Mouse (Mus musculus) left cerebral cortex, postnatal 10 days (tissue): ENCODE results near the gene B3gat1. TPM values are rescaled to one million over a fixed set of nuclear protein-coding genes. Genes with fewer than 3 reads are reported as not detected.
A peak's percentile ranks its signal among the peaks of the same experiment; 100 is the strongest.

ENCODE experiments used
- DNase-seq, 2 experiments: peaks; one replicate each; pipeline ENCODE4 v3.0.0; 2021 to 2022; ENCODE audit warnings: low spot score in 2 of 2, mixed read lengths in 1 of 2; ENCODE audit errors: extremely low spot score in 1 of 2
- intact Hi-C: fragments of 180-260 bp; cut with DNase I; formaldehyde crosslinking; loops from one replicate; pipeline ENCODE4 v1.15.1; 2025
- total RNA-seq, 2 experiments: library from RNA; stranded (reverse); gene quantifications; 2 replicates each; pipeline ENCODE4 v1.2.3; 2021

Gene B3gat1
- 100 to 1,000 TPM; 280 to 297 TPM for total RNA-seq

DNA sequence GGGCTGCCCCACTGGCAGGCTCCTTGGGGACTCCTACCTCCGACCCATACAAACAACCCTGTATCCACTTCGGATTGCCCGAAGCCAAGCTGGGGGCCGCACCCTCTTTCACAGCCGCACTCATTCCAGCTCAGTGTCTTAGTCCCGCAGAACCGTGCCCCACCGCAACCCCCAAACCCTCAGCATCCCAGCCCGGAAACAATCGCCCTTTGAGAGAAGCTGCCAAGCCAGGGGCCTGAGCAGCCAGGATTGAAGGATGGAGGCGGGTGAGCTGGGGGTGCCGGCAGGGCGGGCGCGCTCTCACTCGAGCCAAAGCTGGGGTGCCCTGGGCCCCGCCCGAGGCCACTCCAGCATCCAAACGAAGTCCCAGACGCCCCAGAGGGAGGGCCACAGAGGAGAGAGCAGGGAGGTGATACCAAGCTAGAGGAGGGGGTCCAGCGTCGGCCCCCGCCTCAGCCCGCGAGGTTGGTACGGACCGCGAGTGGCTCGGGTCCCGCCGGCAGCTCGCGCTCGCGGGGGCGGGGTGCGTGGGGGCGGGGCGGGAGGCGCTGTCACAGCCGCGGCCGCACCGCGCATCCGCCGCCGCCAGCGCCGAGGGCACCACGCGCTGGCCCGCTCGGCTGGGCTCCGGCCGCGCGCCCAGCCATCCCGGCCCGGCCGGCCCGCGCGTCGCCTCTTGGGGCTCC is at the start of gene B3gat1:
Gene B3gat1, plus strand, starts transcription at position 523 of the 686 bp plus-strand sequence.
- intact Hi-C loops: loop anchor here (5.0 kb wide), 1 partner anchor 101 kb away; no protein-coding TSS in a partner anchor
- peak; percentile 65 to 83 for DNase-seq

GRCm38 (mm10) chr9:26689171-26689570 is 44.4 kb upstream of the B3gat1 start:
- intact Hi-C loops: no loop called here
- DNase-seq: no peak

GRCm38 (mm10) chr9:26689956-26690698 is 43.4 kb upstream of the B3gat1 start:
- intact Hi-C loops: no loop called here
- no peak for DNase-seq

DNA sequence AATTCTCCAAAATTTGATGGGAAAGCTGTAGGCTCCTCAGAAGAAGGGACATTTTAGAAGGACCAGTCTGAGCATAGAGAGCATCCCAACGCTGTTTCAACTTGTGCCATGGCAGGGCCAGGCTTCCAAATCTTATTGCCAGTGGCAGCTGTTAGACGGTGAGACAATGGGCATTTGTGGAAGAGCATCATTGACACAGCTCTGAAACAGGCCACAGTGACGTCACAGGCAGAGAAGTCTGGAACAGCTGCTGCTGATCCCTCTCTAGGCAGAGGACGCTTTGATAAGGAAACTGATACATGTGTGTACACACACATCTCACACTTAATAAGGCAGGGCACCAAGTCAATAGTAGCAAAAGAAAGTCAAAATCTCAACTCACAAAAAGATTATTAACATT is 40.9 kb upstream of the B3gat1 start:
- intact Hi-C loops: no loop called here
- DNase-seq: no peak

GRCm38 (mm10) chr9:26694656-26695055 is 38.9 kb upstream of the B3gat1 start:
- DNase-seq: no peak
- intact Hi-C loops: no loop called here

GRCm38 (mm10) chr9:26695178-26695577 is 38.4 kb upstream of the B3gat1 start:
- DNase-seq: no peak
- intact Hi-C loops: no loop called here

GRCm38 (mm10) chr9:26698286-26698685 is 35.2 kb upstream of the B3gat1 start:
- intact Hi-C loops: no loop called here
- no peak for DNase-seq

DNA sequence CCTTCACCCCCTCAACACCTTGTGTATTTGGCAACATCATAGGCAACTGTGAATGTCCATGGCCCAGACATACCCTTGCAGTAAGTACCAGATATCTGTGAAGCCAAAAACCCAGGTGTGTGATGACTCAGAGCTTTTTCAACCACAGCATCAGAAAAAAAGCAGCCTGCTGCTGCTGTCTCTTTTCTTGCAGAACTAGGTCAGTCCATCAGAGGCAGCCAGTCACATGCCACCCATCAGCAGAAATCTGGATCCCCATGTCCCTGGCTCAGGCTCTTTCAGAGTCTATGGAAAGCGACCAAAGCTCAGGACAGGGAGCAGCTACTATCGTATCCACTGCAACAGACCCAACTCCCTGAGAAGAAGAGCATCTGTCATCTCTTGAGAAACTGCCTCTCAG is 33.2 kb upstream of the B3gat1 start:
- intact Hi-C loops: no loop called here

GRCm38 (mm10) chr9:26718388-26718787 is 15.1 kb upstream of the B3gat1 start:
- intact Hi-C loops: no loop called here
- no peak for DNase-seq

More for the DNA sequence above, 33.2 kb upstream of the B3gat1 start:
- DNase-seq: no peak

GRCm38 (mm10) chr9:26721771-26722170 is 11.8 kb upstream of the B3gat1 start:
- no peak for DNase-seq
- intact Hi-C loops: no loop called here

GRCm38 (mm10) chr9:26725709-26726108 is 7.8 kb upstream of the B3gat1 start:
- DNase-seq: no peak
- intact Hi-C loops: no loop called here

DNA sequence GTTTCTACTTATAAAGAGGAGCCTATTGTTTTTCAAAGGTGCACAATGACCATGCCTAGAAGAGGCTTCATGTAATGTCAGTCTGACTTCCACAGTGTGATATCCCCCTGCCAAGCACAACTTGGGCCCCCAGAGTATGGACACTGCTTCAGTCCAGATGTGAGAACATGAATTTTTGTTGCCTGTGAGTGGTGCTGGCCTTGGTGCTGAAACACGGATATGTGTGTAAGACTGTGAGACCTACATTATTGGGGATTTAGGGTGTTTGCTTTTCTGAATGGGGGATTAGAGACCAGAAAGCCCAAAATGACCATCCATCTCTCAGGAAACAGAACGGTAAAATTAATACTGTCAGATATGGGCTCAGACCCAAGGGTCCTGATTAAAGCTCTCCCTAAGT is 6.1 kb upstream of the B3gat1 start:
- no peak for DNase-seq
- intact Hi-C loops: no loop called here

GRCm38 (mm10) chr9:26728556-26728955 is 5.0 kb upstream of the B3gat1 start:
- DNase-seq: no peak
- intact Hi-C loops: no loop called here

GRCm38 (mm10) chr9:26733986-26734385 is 458 bp downstream of the B3gat1 start:
- intact Hi-C loops: loop anchor here (5.0 kb wide), 1 partner anchor 102 kb away; no protein-coding TSS in a partner anchor
- DNase-seq: peak in 1 of 2 experiments; percentile 70

GRCm38 (mm10) chr9:26737116-26737515 is 3.6 kb downstream of the B3gat1 start:
- DNase-seq: no peak
- intact Hi-C loops: loop anchor here (5.0 kb wide), 1 partner anchor 90 kb away; no protein-coding TSS in a partner anchor

DNA sequence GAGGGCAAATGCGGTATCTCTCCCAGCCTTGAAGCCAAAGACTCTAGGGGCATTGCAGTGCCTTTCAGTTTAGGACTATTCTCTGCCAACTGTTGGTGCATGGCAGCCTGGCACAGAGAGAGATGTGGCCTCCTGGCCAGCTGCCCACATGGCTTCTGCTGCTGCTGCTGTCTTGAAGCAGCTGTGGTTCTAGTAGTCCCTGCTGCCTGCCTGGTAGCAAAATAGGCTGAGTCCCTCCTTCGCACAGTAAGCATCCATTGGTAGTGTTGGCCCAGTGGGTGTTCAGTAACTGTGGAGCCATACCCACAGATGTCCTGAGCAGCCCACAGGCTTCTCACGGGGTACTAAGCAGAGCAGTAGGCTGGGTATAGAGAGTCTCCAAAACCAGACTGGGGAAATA is 9.3 kb downstream of the B3gat1 start:
- intact Hi-C loops: no loop called here
- DNase-seq: peak in 1 of 2 experiments; percentile 57

- intact Hi-C loops: no loop called here
- no peak for DNase-seq
Observed at GRCm38 (mm10) chr9:26747121-26747520, 13.6 kb downstream of the B3gat1 start.

GRCm38 (mm10) chr9:26748893-26749292 is 15.4 kb downstream of the B3gat1 start:
- intact Hi-C loops: no loop called here

DNA sequence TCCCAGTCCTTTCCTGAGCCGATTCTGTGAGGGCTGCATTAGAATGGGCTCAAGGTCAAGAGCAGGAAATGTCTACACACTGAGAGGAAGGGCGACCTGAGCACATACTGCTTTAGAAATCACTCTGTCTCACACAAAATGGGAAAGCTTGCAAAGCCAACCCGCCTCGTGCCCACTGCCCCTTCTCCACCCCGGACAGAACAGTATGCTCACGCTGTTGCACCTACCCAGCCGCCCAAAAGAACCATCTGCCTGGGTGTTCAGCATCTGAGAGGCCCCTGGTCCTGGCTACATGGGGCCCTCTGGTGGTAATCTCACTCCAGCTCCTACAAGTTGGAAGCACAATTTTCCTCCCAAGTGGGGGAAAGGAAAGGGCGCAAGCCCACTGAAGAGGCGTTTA is 26.6 kb downstream of the B3gat1 start:
- intact Hi-C loops: loop anchor here (5.0 kb wide), 1 partner anchor 863 kb away; no protein-coding TSS in a partner anchor
- DNase-seq: peak; percentile 64 to 69

More at GRCm38 (mm10) chr9:26748893-26749292, 15.4 kb downstream of the B3gat1 start:
- no peak for DNase-seq

- intact Hi-C loops: loop anchor here (5.0 kb wide), 1 partner anchor 863 kb away; no protein-coding TSS in a partner anchor
- DNase-seq: no peak
Observed at GRCm38 (mm10) chr9:26760576-26760975, 27.0 kb downstream of the B3gat1 start.
